Mouse (Mus musculus): ENCODE results near the gene Tgfa. TPM values are rescaled to one million over a fixed set of nuclear protein-coding genes. Genes with fewer than 3 reads are reported as not detected.
A peak's percentile ranks its signal among the peaks of the same experiment; 100 is the strongest.

Tgfa gene
- polyA plus RNA-seq, 1 experiment from 2014 or later: 7.5 TPM

DNA sequence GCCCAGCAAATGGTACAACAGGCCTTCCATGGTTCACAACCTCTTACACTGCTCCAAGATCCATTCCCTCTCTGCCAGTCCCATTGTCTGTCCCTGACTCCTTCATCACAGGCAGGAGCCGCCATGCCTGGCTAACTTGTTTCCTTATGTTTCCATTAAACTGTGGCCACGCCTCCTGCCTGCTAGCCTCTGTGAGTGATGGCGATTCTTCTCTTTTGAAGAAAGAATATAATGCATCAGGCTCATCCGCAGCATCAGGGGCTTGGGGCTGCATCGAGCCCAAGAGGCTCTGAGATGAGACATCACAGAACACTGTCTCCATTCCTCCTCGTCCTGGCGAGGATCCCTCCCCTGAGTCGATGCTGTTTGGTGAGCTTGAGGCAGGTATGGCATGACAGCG, 13.0 kb upstream of the Tgfa start:
- 73% methylated on average over 9 of the region's 9 CpGs for WGBS
- TF ChIP-seq CTCF (IDR thresholded peaks at IDR 0.05; ENCODE audit: low read depth): no peak
- Histone ChIP-seq H3K27me3 (replicated peaks; ENCODE audit: control insufficient read depth, insufficient read depth, low read length) (no peaks in the 10 kb centered on the region), H3K27ac (ENCODE audit: low read depth, low read length) (no peak overlapping the region), H3K4me2 (replicated peaks; ENCODE audit: low read depth) (no peak overlapping the region), H3K36me3 (ENCODE audit: control insufficient read depth, insufficient read depth) (no peaks in the 10 kb centered on the region), H3K4me1 (replicated peaks; ENCODE audit: control insufficient read depth, insufficient read depth, low read length) (no peaks in the 10 kb centered on the region), H3K9ac (ENCODE audit: low read depth, low read length) (no peak overlapping the region), H3K9me3 (ENCODE audit: control insufficient read depth) (no peaks in the 10 kb centered on the region), H3K4me3 (ENCODE audit: low read depth, low read length) (no peak overlapping the region)
- no peak for ATAC-seq

DNA sequence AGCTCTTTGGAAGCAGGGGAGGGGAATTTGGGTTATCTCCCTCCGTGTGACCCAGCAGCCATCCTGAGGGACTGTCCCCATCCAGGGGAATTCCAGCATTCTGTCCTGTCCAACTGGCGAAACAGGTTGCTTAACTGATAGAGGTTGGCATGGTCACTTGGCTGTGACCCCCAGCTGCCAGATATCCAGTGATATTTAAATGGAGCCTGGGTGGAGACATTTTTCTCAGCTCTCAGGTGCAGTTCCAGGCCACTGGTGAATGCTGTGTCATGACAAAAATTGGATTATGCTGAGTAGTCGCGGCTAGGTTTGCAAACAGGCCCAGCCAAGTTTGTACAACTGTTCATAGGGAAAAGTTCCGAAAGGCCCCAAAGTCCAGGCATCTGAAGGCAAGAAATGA, 12.4 kb upstream of the Tgfa start:
- H3K4me1 ChIP-seq (replicated peaks; ENCODE audit: control insufficient read depth, insufficient read depth, low read length): no peaks in the 10 kb centered on the region
- 77% methylated on average over 5 of the region's 5 CpGs for WGBS
- H3K27ac ChIP-seq (ENCODE audit: low read depth, low read length): no peak overlapping the region
- H3K4me2 ChIP-seq (replicated peaks; ENCODE audit: low read depth): no peak overlapping the region
- no peak for TF ChIP-seq CTCF (IDR thresholded peaks at IDR 0.05; ENCODE audit: low read depth)
- H3K9me3 ChIP-seq (ENCODE audit: control insufficient read depth): no peaks in the 10 kb centered on the region
- H3K9ac ChIP-seq (ENCODE audit: low read depth, low read length): no peak overlapping the region
- no peak overlapping the region for H3K4me3 ChIP-seq (ENCODE audit: low read depth, low read length)
- H3K27me3 ChIP-seq (replicated peaks; ENCODE audit: control insufficient read depth, insufficient read depth, low read length): no peaks in the 10 kb centered on the region
- no peaks in the 10 kb centered on the region for H3K36me3 ChIP-seq (ENCODE audit: control insufficient read depth, insufficient read depth)
- ATAC-seq: no peak

DNA sequence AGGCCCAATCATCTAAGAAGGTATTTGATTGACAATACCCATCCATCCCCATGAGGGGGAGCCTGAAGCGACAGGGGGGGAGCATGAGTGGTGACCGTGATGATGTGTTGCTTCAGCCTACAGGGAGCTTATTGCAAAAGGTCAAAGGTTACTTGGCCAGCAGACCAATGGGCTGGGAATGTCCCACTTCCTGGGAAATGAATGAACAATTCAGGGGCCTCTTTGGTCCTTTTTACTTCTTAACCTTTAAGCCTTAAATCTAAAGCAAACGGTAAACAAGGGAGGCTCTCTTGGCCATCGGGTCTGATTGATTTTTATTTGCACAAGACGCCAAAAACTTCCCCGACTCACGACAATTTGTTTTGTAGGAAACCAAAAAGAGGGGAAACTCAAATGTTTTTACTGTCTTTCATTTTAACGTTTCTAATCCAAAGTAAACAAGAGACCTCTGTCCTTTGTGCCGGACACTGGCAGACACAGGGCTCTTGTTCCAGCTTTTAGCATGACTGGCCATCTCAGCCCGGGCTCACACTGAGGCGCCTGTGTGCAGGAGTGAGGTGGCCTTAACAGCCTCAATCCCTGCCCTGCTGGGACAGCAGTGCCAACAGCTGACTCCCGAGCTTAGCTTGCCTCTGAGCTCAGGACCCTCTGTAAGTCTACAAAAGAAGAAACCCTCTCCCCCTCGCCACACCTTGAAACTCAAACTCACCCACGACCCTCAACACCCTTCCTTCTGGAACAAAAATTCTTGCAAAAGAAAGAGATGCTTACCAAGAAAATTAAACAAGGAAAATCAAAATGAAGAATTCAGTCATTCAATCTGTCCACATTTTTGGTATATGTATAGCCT, 8.7 kb upstream of the Tgfa start:
- Histone ChIP-seq H3K36me3 (ENCODE audit: control insufficient read depth, insufficient read depth) (no peaks in the 10 kb centered on the region), H3K9ac (ENCODE audit: low read depth, low read length) (no peak overlapping the region), H3K4me1 (replicated peaks; ENCODE audit: control insufficient read depth, insufficient read depth, low read length) (no peaks in the 10 kb centered on the region), H3K4me2 (replicated peaks; ENCODE audit: low read depth) (no peak overlapping the region; the same call in 1 of the 2 replicates), H3K27me3 (replicated peaks; ENCODE audit: control insufficient read depth, insufficient read depth, low read length) (no peaks in the 10 kb centered on the region), H3K9me3 (ENCODE audit: control insufficient read depth) (no peaks in the 10 kb centered on the region), H3K27ac (ENCODE audit: low read depth, low read length) (no peak overlapping the region), H3K4me3 (ENCODE audit: low read depth, low read length) (no peak overlapping the region)
- TF ChIP-seq CTCF (IDR thresholded peaks at IDR 0.05; ENCODE audit: low read depth): 0 out of 2 replicates have a peak, but pooled peaks have one; percentile 14
- 34% methylated on average over 14 of the region's 14 CpGs for WGBS
- no peak for ATAC-seq

DNA sequence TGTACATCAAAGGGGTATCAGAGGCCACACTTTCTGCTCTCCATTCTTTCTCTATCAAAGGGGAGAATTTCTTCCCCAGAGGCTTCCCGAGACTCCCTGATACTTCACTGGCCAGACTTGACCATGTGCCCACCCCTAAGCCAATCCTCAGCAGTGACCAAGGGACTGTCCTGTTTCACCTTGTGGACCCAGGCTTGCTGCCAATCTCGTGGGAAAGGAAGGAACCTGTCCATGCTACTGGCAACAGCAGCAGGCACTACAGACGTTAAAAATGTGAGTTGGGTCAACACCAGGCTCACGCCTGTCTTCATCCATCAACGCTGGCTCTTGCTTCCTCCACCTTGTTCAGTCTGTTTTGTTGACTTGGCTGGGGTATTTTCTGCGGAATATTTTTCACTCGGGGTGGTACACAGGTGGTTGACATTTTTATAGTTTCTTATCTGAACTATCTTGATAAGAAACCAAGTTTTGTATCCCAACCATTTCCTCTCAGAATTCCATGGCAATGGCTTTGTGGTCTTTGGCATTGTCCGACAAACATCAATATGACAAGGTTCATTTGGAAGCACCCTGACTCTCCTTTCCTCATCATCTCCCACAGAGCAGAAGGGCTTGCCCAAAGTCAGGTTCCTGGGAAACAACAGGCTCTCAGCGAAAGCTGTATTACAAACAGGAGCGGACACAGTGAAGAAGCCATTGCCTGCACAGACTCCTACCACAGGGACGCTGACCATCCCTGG, 6.1 kb upstream of the Tgfa start:
- TF ChIP-seq CTCF (IDR thresholded peaks at IDR 0.05; ENCODE audit: low read depth): no peak
- WGBS: 40% methylated on average over 11 of the region's 11 CpGs
- no peak overlapping the region for H3K4me3 ChIP-seq (ENCODE audit: low read depth, low read length)
- H3K36me3 ChIP-seq (ENCODE audit: control insufficient read depth, insufficient read depth): no peaks in the 10 kb centered on the region
- H3K9me3 ChIP-seq (ENCODE audit: control insufficient read depth): no peaks in the 10 kb centered on the region
- H3K4me2 ChIP-seq (replicated peaks; ENCODE audit: low read depth): no peak overlapping the region
- no peaks in the 10 kb centered on the region for H3K4me1 ChIP-seq (replicated peaks; ENCODE audit: control insufficient read depth, insufficient read depth, low read length)
- H3K9ac ChIP-seq (ENCODE audit: low read depth, low read length): no peak overlapping the region
- no peak overlapping the region for H3K27ac ChIP-seq (ENCODE audit: low read depth, low read length)
- no peak for ATAC-seq
- no peaks in the 10 kb centered on the region for H3K27me3 ChIP-seq (replicated peaks; ENCODE audit: control insufficient read depth, insufficient read depth, low read length)

DNA sequence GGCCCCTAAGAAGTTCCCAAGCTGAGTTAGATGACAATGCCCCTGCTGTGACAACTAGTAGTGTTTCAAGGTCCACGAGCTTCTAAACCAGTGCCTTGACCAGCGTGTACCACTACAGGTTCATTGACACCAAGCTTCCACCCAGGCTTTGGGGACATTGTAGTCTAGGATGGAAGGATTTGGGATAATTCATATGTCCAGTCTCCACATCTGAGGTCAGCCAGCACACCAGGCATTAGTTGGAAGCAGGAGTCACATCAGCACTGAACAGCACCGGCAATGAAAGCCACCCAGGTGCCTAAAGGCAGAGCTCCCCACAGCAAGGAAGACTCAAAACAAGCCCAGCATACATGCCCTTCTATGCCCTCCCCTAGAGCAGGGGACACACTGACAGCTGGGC, 4.4 kb upstream of the Tgfa start:
- H3K4me3 ChIP-seq (ENCODE audit: low read depth, low read length): no peak overlapping the region
- H3K4me1 ChIP-seq (replicated peaks; ENCODE audit: control insufficient read depth, insufficient read depth, low read length): peaks cover 4% of the 10 kb centered on the region; the same call in 1 of the 2 replicates
- no peak for TF ChIP-seq CTCF (IDR thresholded peaks at IDR 0.05; ENCODE audit: low read depth)
- no peak overlapping the region for H3K4me2 ChIP-seq (replicated peaks; ENCODE audit: low read depth)
- no peaks in the 10 kb centered on the region for H3K9me3 ChIP-seq (ENCODE audit: control insufficient read depth)
- no peak for ATAC-seq
- 88% methylated on average over 3 of the region's 3 CpGs for WGBS
- 0 out of 2 replicates have a peak, but pooled peaks cover 4% of the 10 kb centered on the region for H3K27me3 ChIP-seq (replicated peaks; ENCODE audit: control insufficient read depth, insufficient read depth, low read length)
- H3K9ac ChIP-seq (ENCODE audit: low read depth, low read length): no peak overlapping the region
- H3K27ac ChIP-seq (ENCODE audit: low read depth, low read length): no peak overlapping the region
- no peaks in the 10 kb centered on the region for H3K36me3 ChIP-seq (ENCODE audit: control insufficient read depth, insufficient read depth)

DNA sequence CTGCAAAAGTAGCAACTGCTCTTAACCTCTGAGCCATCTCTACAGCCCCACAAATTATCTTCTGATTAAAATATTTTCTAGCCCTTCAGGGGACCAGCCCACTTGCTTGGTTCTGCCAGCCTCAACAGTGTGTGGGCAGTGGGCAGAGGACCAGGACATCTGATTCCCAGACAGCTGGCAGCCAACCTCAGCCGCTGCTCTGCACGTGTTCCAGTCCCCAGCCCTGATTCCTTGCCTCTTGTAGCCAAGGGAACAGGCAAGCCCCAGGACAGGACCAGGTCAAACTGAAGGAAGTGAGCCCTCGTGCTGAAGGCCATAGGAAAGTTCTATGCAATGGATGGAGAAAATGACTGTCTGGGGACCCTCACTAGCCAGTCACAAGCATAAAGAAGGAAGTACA, 2.0 kb upstream of the Tgfa start:
- H3K9me3 ChIP-seq (ENCODE audit: control insufficient read depth): no peaks in the 10 kb centered on the region
- H3K27me3 ChIP-seq (replicated peaks; ENCODE audit: control insufficient read depth, insufficient read depth, low read length): 0 out of 2 replicates have a peak, but pooled peaks cover 9% of the 10 kb centered on the region
- H3K4me1 ChIP-seq (replicated peaks; ENCODE audit: control insufficient read depth, insufficient read depth, low read length): peaks cover 4% of the 10 kb centered on the region; the same call in 1 of the 2 replicates
- TF ChIP-seq CTCF (IDR thresholded peaks at IDR 0.05; ENCODE audit: low read depth): no peak
- no peaks in the 10 kb centered on the region for H3K36me3 ChIP-seq (ENCODE audit: control insufficient read depth, insufficient read depth)
- no peak for ATAC-seq
- no peak overlapping the region for H3K27ac ChIP-seq (ENCODE audit: low read depth, low read length)
- 72% methylated on average over 3 of the region's 3 CpGs for WGBS
- H3K4me3 ChIP-seq (ENCODE audit: low read depth, low read length): no peak overlapping the region
- no peak overlapping the region for H3K4me2 ChIP-seq (replicated peaks; ENCODE audit: low read depth)
- no peak overlapping the region for H3K9ac ChIP-seq (ENCODE audit: low read depth, low read length)

Measured in intestine, postnatal 0 days (tissue).